Mouse (Mus musculus) testis, postnatal 10 days (tissue): ENCODE measurements around the gene Gtf2h4.

Experiments
- DNase-seq: peaks from one replicate; pipeline ENCODE4 v3.0.0; 2021; ENCODE audit warnings: low spot score

The Gtf2h4 gene

DNA sequence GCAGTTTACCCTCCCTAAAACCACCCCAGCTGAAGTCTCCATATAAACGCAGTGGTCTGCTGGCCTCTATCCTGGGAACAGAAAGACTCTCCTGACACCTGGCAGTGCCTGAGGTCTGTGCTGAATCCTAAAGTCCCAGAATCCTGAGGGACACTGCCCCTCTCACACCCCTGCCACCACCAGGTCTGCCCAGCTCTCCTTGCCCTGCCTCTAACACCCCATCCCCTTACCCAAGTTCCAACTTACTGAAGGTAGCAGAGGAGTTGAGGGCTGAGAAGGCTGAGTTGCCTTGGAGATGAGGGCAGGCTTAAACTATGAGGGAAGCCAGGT is 23.9 kb upstream of the Gtf2h4 start:
- DNase-seq, result no peak

DNA sequence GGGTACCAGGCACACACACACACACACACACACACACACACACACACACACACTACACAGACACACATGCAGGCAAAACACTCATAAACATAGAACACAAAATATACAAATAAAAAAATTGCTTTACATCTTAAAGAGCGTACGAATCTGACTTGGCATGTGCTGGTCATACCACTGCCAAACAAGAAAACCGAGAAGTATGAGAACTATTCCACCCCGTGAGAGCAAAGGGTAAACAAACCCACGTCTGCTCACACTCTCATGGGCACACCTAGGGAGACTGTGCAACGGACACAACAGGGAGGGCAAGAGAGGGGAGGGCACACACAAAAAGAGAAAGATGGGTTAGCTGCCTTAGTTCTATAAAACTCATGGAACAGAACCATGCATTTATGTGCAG is 23.2 kb upstream of the Gtf2h4 start:
- DNase-seq, result no peak

- DNase-seq, result peak; percentile 85
Measured at GRCm38 (mm10) chr17:35695289-35695688, 21.8 kb upstream of the Gtf2h4 start.

DNA sequence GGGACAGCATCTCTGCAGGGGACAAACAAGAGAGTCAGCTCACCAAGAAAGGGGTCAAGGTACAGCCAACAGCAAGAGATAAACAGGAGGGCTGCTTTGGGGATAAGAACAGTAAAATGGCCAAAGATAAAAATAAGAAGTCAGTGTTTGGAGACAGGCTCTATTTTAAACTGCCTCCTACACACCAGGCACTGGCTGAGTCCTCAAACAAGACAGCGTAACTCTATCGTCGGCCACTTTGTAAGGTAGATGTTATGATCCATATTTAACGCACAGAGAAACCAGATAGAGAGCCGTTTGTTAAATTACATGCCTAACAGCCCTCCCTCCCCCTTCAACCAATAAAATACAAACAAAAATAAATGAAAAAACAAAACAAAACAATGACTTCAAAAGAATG is 20.4 kb upstream of the Gtf2h4 start:
- DNase-seq, result no peak

GRCm38 (mm10) chr17:35692368-35692767 is 18.8 kb upstream of the Gtf2h4 start:
- no peak for DNase-seq

DNA sequence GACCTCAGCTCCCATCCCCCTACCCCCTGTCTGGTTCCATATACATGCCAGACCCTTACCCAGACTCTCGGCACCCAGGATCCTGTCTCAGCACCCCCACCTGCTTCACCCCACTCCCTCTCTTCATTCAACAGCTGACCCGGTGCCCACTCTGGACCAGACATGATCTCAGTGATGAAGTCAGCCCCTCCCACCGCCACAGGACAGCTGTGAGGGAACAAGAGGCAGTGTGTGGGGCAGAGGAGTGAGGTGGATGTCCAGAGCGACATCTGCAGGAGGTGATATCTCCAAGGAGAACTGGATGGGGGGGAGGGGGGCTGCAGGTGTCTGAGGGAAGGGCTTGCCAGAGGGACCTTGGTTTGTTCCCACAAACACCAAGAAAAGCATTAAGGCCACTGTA is 18.3 kb upstream of the Gtf2h4 start:
- no peak for DNase-seq

GRCm38 (mm10) chr17:35689936-35690645 is 16.6 kb upstream of the Gtf2h4 start:
- no peak for DNase-seq

DNA sequence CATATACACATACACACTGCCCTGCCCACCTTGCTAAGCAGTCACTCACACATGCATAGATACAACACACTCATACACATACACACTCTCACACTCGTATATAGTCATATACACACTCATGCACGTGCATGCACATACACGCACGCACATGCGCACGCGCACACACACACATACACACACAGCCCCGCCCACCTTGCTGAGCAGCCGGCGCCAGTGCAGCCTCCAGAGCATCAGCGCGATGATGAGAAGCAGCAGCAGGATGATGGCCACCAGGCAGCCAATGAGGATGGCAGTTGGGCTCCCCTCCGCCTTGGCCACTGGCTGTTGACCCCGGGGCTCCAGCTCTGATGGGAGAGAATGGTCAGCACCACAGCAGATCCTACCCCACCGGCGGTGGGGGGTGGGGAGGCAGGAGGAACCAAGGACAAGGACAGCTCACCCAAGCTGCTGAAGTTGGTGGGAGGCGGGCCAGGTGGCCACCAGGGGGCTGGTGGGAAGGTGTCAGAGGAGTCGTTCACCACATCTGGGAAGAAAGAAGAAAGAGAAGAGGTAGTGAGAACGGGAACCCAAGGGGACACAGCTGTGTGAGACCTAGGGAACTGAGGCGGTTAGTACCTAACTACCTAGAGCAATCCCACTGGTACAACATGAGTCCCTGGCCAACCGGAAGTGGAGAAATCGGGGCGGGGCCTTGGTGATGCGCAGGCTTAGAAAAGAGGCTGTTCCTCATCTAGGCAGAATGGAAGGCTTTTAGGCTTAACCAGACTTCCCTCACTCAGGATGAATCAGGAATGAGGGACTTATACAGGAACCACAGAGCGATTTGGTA is 15.0 kb upstream of the Gtf2h4 start:
- DNase-seq, result no peak

DNA sequence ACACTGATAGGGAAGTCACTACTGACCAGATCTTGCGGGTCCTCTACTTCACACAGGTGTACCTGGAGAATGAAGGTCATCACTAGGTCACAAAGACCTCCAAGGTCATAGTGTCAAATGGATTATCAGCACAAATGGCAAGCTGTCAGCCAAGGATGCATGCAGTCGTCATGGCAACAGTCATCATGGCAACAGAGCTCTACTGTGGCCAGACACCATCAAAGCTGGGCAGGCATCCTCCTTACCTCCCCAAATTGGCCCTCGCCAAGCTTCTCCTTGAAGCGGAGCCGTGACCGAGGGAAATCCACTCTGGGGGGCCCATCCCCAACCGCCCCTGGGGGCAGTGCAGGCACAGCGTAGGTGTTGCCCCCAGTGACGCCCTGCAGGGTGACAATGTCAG is 11.5 kb upstream of the Gtf2h4 start:
- DNase-seq, result no peak

GRCm38 (mm10) chr17:35681986-35682385 is 8.4 kb upstream of the Gtf2h4 start:
- DNase-seq, result no peak

DNA sequence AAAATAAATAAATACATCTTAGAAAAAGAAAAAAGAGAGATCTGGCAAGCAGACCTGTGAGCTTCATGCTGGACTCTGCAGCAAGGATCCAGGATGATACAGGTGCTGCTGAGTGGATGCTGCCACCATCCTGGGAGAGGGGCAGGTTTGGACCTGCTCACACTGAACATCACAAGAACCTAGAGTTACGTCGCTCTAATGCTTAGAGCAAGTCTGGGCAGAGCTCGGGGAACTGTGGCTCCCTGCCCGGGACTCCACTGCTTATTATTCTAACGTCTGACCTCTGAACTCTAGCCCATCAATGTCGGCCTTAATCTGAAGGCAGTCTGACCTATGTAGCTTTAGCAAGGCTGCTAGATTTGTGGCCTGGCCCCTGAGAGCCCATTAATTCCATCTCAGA is 7.1 kb upstream of the Gtf2h4 start:
- no peak for DNase-seq

DNA sequence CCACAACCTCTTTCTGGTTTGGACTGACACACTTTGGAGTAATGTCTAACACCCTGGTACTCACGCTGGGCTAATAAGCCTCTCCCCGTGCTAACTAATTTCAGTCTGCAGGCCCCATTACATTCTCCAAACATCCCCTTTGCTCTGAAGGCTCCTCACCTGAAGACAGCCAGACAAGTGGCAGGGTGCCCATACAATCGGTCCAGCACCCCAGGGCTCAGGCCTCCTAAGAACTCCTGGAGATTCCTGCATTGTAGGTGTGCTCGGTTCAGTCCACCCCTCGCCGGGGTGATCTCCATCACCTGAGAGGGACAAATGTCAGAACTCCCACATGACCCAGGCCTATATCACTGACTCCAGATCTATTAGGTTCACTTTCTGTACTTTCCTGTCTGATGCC is 1.0 kb downstream of the Gtf2h4 start:
- DNase-seq, result no peak

GRCm38 (mm10) chr17:35671846-35672245 is 1.7 kb downstream of the Gtf2h4 start:
- DNase-seq, result no peak

DNA sequence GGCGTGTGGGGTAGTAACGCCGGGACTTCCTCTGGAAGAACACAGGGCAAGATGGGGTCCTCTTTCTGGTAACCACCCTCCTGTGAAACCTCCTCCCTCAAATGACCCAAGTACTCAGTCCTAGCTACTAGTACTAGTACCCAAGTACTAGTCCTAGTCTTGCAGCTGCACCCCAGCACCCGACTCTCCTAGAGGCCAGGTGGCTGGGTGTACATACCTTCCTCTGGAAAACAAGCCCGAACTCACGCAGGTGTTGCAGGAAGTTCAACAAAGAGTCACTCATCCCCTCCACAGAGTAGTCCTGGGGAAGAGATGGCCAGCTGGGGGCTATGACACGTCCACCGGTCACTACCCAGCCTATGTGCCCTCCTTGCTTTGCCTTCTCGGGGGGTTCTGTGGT is 3.8 kb downstream of the Gtf2h4 start:
- DNase-seq, result no peak

DNA sequence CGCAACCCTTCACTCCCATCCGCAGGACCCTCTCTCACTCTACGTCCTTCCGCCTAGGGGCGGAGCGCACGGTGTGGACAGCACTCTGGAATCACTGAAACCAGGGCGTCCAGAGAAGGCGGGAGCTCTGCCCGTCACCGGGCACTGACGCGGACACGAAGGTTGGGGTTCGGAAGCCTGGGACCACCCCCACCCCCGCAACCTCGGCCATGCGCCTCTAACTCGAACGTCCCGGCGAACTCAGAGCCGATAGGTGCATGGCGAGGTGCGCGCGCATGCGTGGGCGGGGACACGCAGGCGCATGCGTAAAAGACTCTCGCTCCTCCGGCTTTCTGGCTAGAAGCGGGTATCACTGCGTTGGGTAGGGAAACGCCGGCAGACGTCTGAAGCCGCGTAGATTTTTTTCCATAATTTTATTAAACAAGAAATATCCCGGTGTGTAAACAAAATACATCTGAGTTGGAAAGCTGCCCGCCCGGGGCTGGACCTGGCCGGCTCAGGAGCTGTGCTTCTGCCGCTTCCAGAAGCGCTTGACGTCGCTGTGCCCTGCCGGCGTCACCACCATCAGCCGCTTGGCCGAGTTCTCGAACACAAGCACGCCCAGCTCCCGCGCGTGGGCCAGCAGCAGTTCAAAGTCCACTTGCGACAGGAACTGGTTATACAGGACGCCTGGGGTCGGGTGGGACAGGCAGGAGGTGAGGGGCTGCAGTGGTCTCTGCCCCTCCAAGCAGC is 6.0 kb downstream of the Gtf2h4 start, which contains the start of gene Vars2:
Vars2 (minus strand) TSS at position 259 of the 732 bp plus-strand sequence.
- peak; percentile 97 for DNase-seq

GRCm38 (mm10) chr17:35666851-35667256 is 6.7 kb downstream of the Gtf2h4 start:
- peak; percentile 64 for DNase-seq

GRCm38 (mm10) chr17:35665957-35666515 is 7.5 kb downstream of the Gtf2h4 start:
- no peak for DNase-seq

DNA sequence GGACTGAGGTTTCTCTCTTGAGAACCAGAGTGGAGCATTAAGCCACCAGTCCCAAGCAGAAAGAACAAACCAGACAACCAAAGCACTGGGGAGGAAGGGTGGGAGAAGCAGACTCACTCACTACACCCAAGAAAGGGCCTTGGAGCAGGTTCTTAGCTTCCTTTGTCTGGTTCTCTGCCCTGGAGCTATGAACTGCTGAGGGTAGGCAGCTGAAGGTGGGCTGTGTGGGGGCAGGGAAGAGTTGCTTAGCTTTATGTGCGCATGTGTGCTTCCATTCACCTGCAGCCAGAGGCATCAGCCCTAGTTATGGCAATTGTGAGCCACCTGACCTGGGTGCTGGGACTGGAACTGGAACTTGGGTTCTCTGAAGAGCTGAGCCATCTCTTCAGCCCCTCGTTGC is 20.5 kb downstream of the Gtf2h4 start:
- DNase-seq, result no peak

DNA sequence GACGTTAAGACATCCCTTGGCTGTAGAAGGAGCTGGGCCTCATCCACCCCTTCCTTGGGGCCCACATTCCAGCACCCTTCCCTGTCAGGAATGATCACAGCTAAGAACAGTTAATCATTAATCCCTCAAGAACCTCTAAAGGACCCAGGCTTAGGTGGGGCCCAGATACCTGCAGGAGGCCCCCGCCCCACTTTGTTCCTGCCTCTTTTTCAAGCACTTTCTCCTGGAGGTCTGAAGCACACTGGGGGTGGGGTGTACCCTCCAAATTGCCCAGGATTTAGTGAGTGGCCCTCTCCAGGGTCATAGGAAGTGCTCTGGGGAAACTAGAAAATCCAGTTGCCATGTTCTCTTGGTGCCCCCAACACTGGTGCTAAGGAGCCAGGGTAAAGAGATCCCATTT is 24.1 kb downstream of the Gtf2h4 start:
- DNase-seq, result no peak

DNA sequence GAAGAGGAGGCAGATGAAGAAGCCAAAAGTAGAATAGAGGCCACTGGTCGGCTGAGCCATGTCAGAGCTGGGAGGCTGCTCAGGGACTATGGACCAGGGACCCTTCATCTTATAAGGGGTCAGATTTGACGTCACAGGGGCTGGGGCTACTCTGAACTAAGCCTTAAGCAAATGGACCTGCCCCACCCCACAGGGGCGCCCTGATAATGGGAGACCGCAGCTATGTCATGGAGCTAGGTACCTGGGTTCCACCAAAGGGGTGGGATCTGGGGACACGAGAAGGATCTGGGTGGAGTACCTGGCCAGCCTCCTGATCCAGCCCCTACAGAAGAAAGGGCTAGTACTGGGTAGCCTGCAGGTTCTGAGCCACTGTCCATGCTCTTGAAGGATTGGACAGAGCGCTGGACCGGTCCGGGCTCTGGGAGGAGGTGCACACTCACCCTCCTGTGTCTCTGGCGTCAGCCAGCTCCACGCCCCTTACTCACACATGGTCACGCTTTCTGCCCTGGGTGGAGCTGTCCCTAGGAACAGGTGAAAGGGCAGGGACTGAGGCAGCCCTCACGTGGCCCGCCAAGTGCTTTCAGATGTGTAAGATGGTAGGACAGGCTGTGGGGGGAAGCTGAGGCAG is 29.8 kb downstream of the Gtf2h4 start, which contains the start of gene Mucl3:
Mucl3 (minus strand) TSS at position 87 of the 628 bp plus-strand sequence.
- no peak for DNase-seq

- no peak for DNase-seq
Measured at GRCm38 (mm10) chr17:35639352-35639751, 34.2 kb downstream of the Gtf2h4 start.
